Mouse (Mus musculus): Measurements from ENCODE around the gene Agfg1.

Gene Agfg1

GRCm38 (mm10) chr1:82824147-82824546 is 15.1 kb upstream of the Agfg1 start:
- DNase-seq (ENCODE audit: low read depth, low spot score), result no peak

GRCm38 (mm10) chr1:82825256-82825655 is 14.0 kb upstream of the Agfg1 start:
- DNase-seq (ENCODE audit: low read depth, low spot score), result no peak

GRCm38 (mm10) chr1:82825783-82826182 is 13.5 kb upstream of the Agfg1 start:
- DNase-seq (ENCODE audit: low read depth, low spot score), result no peak

- DNase-seq (ENCODE audit: low read depth, low spot score), result no peak
Measured at GRCm38 (mm10) chr1:82826911-82827310, 12.4 kb upstream of the Agfg1 start.

GRCm38 (mm10) chr1:82830771-82831170 is 8.5 kb upstream of the Agfg1 start:
- no peak for DNase-seq (ENCODE audit: low read depth, low spot score)

GRCm38 (mm10) chr1:82831547-82832240 is 7.6 kb upstream of the Agfg1 start:
- no peak for DNase-seq (ENCODE audit: low read depth, low spot score)

GRCm38 (mm10) chr1:82832495-82833021 is 6.7 kb upstream of the Agfg1 start:
- DNase-seq (ENCODE audit: low read depth, low spot score), result no peak

GRCm38 (mm10) chr1:82833501-82833900 is 5.8 kb upstream of the Agfg1 start:
- no peak for DNase-seq (ENCODE audit: low read depth, low spot score)

GRCm38 (mm10) chr1:82834572-82834971 is 4.7 kb upstream of the Agfg1 start:
- DNase-seq (ENCODE audit: low read depth, low spot score), result no peak

GRCm38 (mm10) chr1:82836342-82837217 is 2.7 kb upstream of the Agfg1 start:
- DNase-seq (ENCODE audit: low read depth, low spot score), result no peak

- no peak for DNase-seq (ENCODE audit: low read depth, low spot score)
Measured at GRCm38 (mm10) chr1:82837579-82837978, 1.7 kb upstream of the Agfg1 start.

- no peak for DNase-seq (ENCODE audit: low read depth, low spot score)
Measured at GRCm38 (mm10) chr1:82838469-82839295, 601 bp upstream of the Agfg1 start.

- DNase-seq (ENCODE audit: low read depth, low spot score), result no peak
Measured at GRCm38 (mm10) chr1:82839614-82840421, 535 bp downstream of the Agfg1 start.

GRCm38 (mm10) chr1:82855729-82856128 is 16.4 kb downstream of the Agfg1 start:
- no peak for DNase-seq (ENCODE audit: low read depth, low spot score)

GRCm38 (mm10) chr1:82858236-82858635 is 19.0 kb downstream of the Agfg1 start:
- DNase-seq (ENCODE audit: low read depth, low spot score), result no peak

GRCm38 (mm10) chr1:82860391-82860790 is 21.1 kb downstream of the Agfg1 start:
- no peak for DNase-seq (ENCODE audit: low read depth, low spot score)

GRCm38 (mm10) chr1:82870202-82870601 is 30.9 kb downstream of the Agfg1 start:
- DNase-seq (ENCODE audit: low read depth, low spot score), result no peak

GRCm38 (mm10) chr1:82879172-82879571 is 39.9 kb downstream of the Agfg1 start:
- no peak for DNase-seq (ENCODE audit: low read depth, low spot score)

- DNase-seq (ENCODE audit: low read depth, low spot score), result no peak
Measured at GRCm38 (mm10) chr1:82880196-82880595, 40.9 kb downstream of the Agfg1 start.

GRCm38 (mm10) chr1:82893269-82893668 is 54.0 kb downstream of the Agfg1 start:
- no peak for DNase-seq (ENCODE audit: low read depth, low spot score)

- DNase-seq (ENCODE audit: low read depth, low spot score), result no peak
Measured at GRCm38 (mm10) chr1:82900567-82900966, 61.3 kb downstream of the Agfg1 start.
